Mouse (Mus musculus) granulocyte monocyte progenitor cell, adult 5-6 weeks (primary cell): ENCODE results near the gene Pakap. TPM values are rescaled to one million over a fixed set of nuclear protein-coding genes. Genes with fewer than 3 reads are reported as not detected.

Experiments
- ATAC-seq: replicated peaks from 2 replicates; pipeline ENCODE4 v1.8.0; 2016; ENCODE audit warnings: mild to moderate bottlenecking, moderate TSS enrichment, inconsistent platforms; ENCODE audit not compliant: poor library complexity, severe bottlenecking
- total RNA-seq, 2 experiments: library from RNA; stranded (forward) in 1 of 2; stranded (reverse) in 1 of 2; fragments of 200-712, 200-1000 nt in 1 of 2; fragments of >200 nt in 1 of 2; fragmentation: Nextera tagmentation in 1 of 2; gene quantifications; 2 replicates each; pipeline ENCODE4 v1.2.3; 2014 to 2017

Gene Pakap
- total RNA-seq, 2 experiments from 2014 or later = 0.10 TPM; not detected in 1

- ATAC-seq = no peak
Observed at GRCm38 (mm10) chr4:57821556-57822356, 253.8 kb downstream of the Pakap start.

- ATAC-seq = no peak
Observed at GRCm38 (mm10) chr4:57822641-57823040, 254.7 kb downstream of the Pakap start.

- no peak for ATAC-seq
Observed at GRCm38 (mm10) chr4:57824626-57825240, 256.8 kb downstream of the Pakap start.

- ATAC-seq = no peak
Observed at GRCm38 (mm10) chr4:57826272-57826671, 258.3 kb downstream of the Pakap start.

GRCm38 (mm10) chr4:57829131-57829530, 261.2 kb downstream of the Pakap start:
- ATAC-seq = no peak

- no peak for ATAC-seq
Observed at GRCm38 (mm10) chr4:57829740-57830139, 261.8 kb downstream of the Pakap start.

- ATAC-seq = peak; percentile 42; the same call in 1 of the 2 replicates
Observed at GRCm38 (mm10) chr4:57832318-57832717, 264.3 kb downstream of the Pakap start.

GRCm38 (mm10) chr4:57833060-57833459, 265.1 kb downstream of the Pakap start:
- ATAC-seq = no peak

GRCm38 (mm10) chr4:57834141-57834540, 266.2 kb downstream of the Pakap start:
- ATAC-seq = no peak

GRCm38 (mm10) chr4:57837089-57837488, 269.1 kb downstream of the Pakap start:
- ATAC-seq = no peak

GRCm38 (mm10) chr4:57839343-57839742, 271.4 kb downstream of the Pakap start:
- no peak for ATAC-seq

- no peak for ATAC-seq
Observed at GRCm38 (mm10) chr4:57841911-57842310, 273.9 kb downstream of the Pakap start.

- ATAC-seq = no peak
Observed at GRCm38 (mm10) chr4:57842472-57843305, 274.7 kb downstream of the Pakap start.

- ATAC-seq = no peak
Observed at GRCm38 (mm10) chr4:57845031-57845431, 277.1 kb downstream of the Pakap start.

GRCm38 (mm10) chr4:57845541-57846210, 277.7 kb downstream of the Pakap start:
- ATAC-seq = no peak

GRCm38 (mm10) chr4:57846381-57846990, 278.5 kb downstream of the Pakap start:
- no peak for ATAC-seq

GRCm38 (mm10) chr4:57846991-57847422, 279.0 kb downstream of the Pakap start:
- no peak for ATAC-seq

- no peak for ATAC-seq
Observed at GRCm38 (mm10) chr4:57847676-57848075, 279.7 kb downstream of the Pakap start.

- no peak for ATAC-seq
Observed at GRCm38 (mm10) chr4:57849465-57849864, 281.5 kb downstream of the Pakap start.

GRCm38 (mm10) chr4:57851731-57852130, 283.8 kb downstream of the Pakap start:
- no peak for ATAC-seq
